Mouse (Mus musculus) ES-E14 (cell line): ENCODE data around the gene Vps16. TPM values are rescaled to one million over a fixed set of nuclear protein-coding genes. Genes with fewer than 3 reads are reported as not detected.

ENCODE experiments used
- DNase-seq: peaks from one replicate; pipeline ENCODE4 v3.0.0-alpha.2; 2013; ENCODE audit warnings: low read depth, low spot score
- H3K27ac ChIP-seq: 2 replicates; pipeline ENCODE4 v1.5.1; 2012; ENCODE audit warnings: low read depth, mild to moderate bottlenecking, low read length, moderate library complexity, mixed read lengths; ENCODE audit not compliant: poor library complexity, insufficient read depth, severe bottlenecking
- H3K36me3 ChIP-seq: 2 replicates; pipeline ENCODE4 v1.6.1; 2012; ENCODE audit warnings: mild to moderate bottlenecking, low read length, moderate library complexity, mixed read lengths; ENCODE audit not compliant: control insufficient read depth, poor library complexity, insufficient read depth, severe bottlenecking
- H3K4me1 ChIP-seq, 2 experiments: fragments of 150-350 bp in 1 of 2; sonication (generic) in 1 of 2; 2 replicates each; pipeline ENCODE4 v1.6.1; 2012; ENCODE audit warnings: low read length in 2 of 2, mild to moderate bottlenecking in 1 of 2, mixed read lengths in 1 of 2; ENCODE audit not compliant: control insufficient read depth in 2 of 2, insufficient read depth in 2 of 2, poor library complexity in 1 of 2
- H3K4me3 ChIP-seq, 2 experiments: fragments of 150-350 bp in 1 of 2; sonication (generic) in 1 of 2; 2 replicates each; pipeline ENCODE4 v1.5.1; 2012; ENCODE audit warnings: low read length in 2 of 2, low read depth in 1 of 2, mild to moderate bottlenecking in 1 of 2, mixed read lengths in 1 of 2; ENCODE audit not compliant: insufficient read depth in 1 of 2, poor library complexity in 1 of 2, severe bottlenecking in 1 of 2
- H3K9ac ChIP-seq: 2 replicates; pipeline ENCODE4 v1.6.1; 2012; ENCODE audit warnings: low read depth, mild to moderate bottlenecking, low read length, mixed read lengths; ENCODE audit not compliant: poor library complexity, insufficient read depth, severe bottlenecking
- H3K9me3 ChIP-seq: fragments of 150-350 bp; sonication (generic); 2 replicates; pipeline ENCODE4 v1.6.1; 2012; ENCODE audit warnings: low read depth, mild to moderate bottlenecking, low read length; ENCODE audit not compliant: control insufficient read depth, insufficient read depth
- CHD2 ChIP-seq: IDR thresholded peaks from 2 replicates; pipeline ENCODE4 v1.6.1; 2014; ENCODE audit warnings: mild to moderate bottlenecking, low read depth, low read length, inconsistent platforms
- HCFC1 ChIP-seq: IDR thresholded peaks from 2 replicates; pipeline ENCODE4 v1.6.1; 2012; ENCODE audit warnings: low read length, inconsistent platforms, borderline replicate concordance; ENCODE audit not compliant: insufficient read depth
- MAFK ChIP-seq: IDR thresholded peaks from 2 replicates; pipeline ENCODE4 v1.6.1; 2014; ENCODE audit warnings: mild to moderate bottlenecking, low read depth, low read length, inconsistent platforms; ENCODE audit not compliant: insufficient read depth
- ZC3H11A ChIP-seq: IDR thresholded peaks from 2 replicates; pipeline ENCODE4 v1.6.1; 2012; ENCODE audit warnings: low read depth, mild to moderate bottlenecking, inconsistent platforms, low read length, borderline replicate concordance
- ZNF384 ChIP-seq: IDR thresholded peaks from 2 replicates; pipeline ENCODE4 v1.6.1; 2012; ENCODE audit warnings: low read depth, low read length, inconsistent platforms
- in situ Hi-C, 2 experiments: fragments of 600-800 bp; cut with MboI; formaldehyde crosslinking; loops; one replicate each; pipeline ENCODE4 v1.15.1; 2025; ENCODE audit warnings: low sequenced_read_pairs in 2 of 2, inconsistent platforms in 1 of 2; ENCODE audit not compliant: unreplicated experiment in 2 of 2
- total RNA-seq: library from RNA; depleted of rRNA; stranded (reverse); fragments of 300-350 nt; gene quantifications from 2 replicates; pipeline ENCODE4 v1.2.3, GENCODE M21; 2012

Vps16 gene
- total RNA-seq, 1 experiment: 111 TPM

DNA sequence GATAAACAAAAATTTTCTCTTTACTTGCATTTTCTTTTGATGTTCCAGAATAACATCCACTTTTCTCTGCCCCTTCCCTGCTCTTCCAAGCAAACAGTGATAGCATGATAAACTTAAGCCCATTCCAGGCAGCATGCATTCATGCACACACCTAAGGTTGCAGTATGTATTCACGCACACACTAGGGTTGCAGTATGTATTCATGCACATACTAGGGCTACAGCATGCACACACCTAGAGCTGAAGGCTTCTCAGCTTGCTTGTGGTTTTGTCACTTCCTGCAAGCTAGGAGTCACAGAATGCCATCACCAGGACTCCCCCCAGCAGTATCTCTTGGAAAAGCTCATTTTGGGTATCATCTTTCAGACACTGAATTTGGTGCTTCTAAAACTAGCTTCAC, 12.6 kb downstream of the Vps16 start:
- in situ Hi-C loops: no loop called here
- no peaks in the 10 kb centered on the region for H3K4me1 ChIP-seq
- TF ChIP-seq ZC3H11A: no peak
- no peak for TF ChIP-seq MAFK
- no peak for TF ChIP-seq ZNF384
- TF ChIP-seq HCFC1: no peak
- no peak for TF ChIP-seq CHD2
- no peaks in the 10 kb centered on the region for H3K9me3 ChIP-seq
- no peak overlapping the region for H3K27ac ChIP-seq
- H3K4me3 ChIP-seq: no peak overlapping the region
- no peak overlapping the region for H3K9ac ChIP-seq
- no peak for DNase-seq
- peaks cover 41% of the 10 kb centered on the region for H3K36me3 ChIP-seq

DNA sequence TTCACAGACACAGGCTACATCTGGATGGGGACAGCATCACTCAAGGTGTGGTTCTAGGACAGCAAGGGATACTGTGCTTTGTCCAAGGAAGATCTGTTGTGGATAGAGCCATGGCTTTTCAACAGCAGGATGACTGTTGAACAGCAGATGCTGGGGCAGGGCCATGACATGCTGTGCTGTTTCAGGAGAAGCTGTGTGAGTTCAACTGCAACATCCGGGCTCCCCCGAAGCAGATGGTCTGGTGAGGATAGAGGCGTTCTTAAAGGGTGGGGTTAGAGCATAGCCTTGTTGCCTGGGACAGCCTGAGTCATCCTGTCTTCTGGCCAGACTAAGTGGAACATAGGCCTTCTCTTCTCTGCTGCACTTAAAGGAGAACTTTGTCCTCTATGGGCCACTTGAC, 14.7 kb downstream of the Vps16 start:
- no peak overlapping the region for H3K9ac ChIP-seq
- TF ChIP-seq MAFK: no peak
- no peak for TF ChIP-seq ZC3H11A
- TF ChIP-seq ZNF384: no peak
- TF ChIP-seq CHD2: no peak
- TF ChIP-seq HCFC1: no peak
- no peak overlapping the region for H3K27ac ChIP-seq
- no peak overlapping the region for H3K4me3 ChIP-seq
- no peaks in the 10 kb centered on the region for H3K4me1 ChIP-seq
- DNase-seq: no peak
- no peaks in the 10 kb centered on the region for H3K9me3 ChIP-seq
- in situ Hi-C loops: no loop called here
- H3K36me3 ChIP-seq: peaks cover 56% of the 10 kb centered on the region

DNA sequence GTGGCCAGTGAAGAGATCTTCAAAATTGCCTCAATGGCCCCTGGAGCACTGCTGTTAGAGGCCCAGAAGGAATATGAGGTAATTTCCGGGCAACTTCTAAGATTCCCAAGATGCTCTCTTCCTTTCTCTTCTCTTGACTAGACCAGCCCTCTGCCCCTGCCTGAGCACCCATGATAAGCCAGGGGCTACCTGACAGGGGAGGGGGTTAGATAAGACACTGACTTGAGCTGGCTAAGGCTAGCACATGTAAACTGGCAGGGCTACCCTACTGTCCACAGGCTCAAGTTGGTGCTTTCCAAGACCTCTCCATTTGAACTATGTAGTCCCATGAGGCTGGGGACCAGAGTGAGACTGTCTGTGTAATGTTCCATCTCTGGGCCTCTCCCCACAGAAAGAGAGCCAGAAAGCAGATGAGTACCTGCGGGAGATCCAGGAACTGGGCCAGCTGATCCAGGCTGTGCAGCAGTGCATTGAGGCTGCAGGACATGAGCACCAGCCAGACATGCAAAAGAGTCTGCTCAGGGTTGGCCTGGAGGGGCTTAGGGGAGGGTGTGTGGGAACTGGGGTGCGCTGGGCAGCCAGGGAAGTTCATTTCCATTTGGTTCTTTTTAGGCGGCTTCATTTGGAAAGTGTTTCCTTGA, 15.8 kb downstream of the Vps16 start:
- H3K9me3 ChIP-seq: no peaks in the 10 kb centered on the region
- in situ Hi-C loops: no loop called here
- no peaks in the 10 kb centered on the region for H3K4me1 ChIP-seq
- no peak overlapping the region for H3K4me3 ChIP-seq
- no peak for TF ChIP-seq CHD2
- TF ChIP-seq ZC3H11A: no peak
- no peak for TF ChIP-seq HCFC1
- no peak for TF ChIP-seq ZNF384
- no peak for TF ChIP-seq MAFK
- no peak for DNase-seq
- peaks cover 61% of the 10 kb centered on the region for H3K36me3 ChIP-seq
- no peak overlapping the region for H3K27ac ChIP-seq
- no peak overlapping the region for H3K9ac ChIP-seq

- H3K36me3 ChIP-seq: peaks cover 64% of the 10 kb centered on the region
Observed at GRCm38 (mm10) chr2:130442162-130442561, 18.0 kb downstream of the Vps16 start.

More at GRCm38 (mm10) chr2:130442162-130442561, 18.0 kb downstream of the Vps16 start:
- no peaks in the 10 kb centered on the region for H3K9me3 ChIP-seq
- H3K9ac ChIP-seq: no peak overlapping the region
- TF ChIP-seq ZC3H11A (no peak), CHD2 (no peak), MAFK (no peak), HCFC1 (no peak), ZNF384 (no peak)
- H3K27ac ChIP-seq: no peak overlapping the region
- no peak overlapping the region for H3K4me3 ChIP-seq
- in situ Hi-C loops: no loop called here
- no peaks in the 10 kb centered on the region for H3K4me1 ChIP-seq
- no peak for DNase-seq
